Mouse (Mus musculus) midbrain, postnatal 0 days (tissue): ENCODE results near the gene Myl9. TPM values are rescaled to one million over a fixed set of nuclear protein-coding genes. Genes with fewer than 3 reads are reported as not detected.
A peak's percentile ranks its signal among the peaks of the same experiment; 100 is the strongest.

Source experiments
- ATAC-seq: fragments of 200-750 bp; cut with Nextera tagmentation; 2 replicates; pipeline ENCODE4 v1.8.0; 2017; ENCODE audit warnings: moderate number of reproducible peaks, mild to moderate bottlenecking, moderate TSS enrichment, moderate library complexity; ENCODE audit not compliant: low FRiP score
- DNase-seq: peaks from one replicate; pipeline ENCODE4 v3.0.0-alpha.2; 2015; ENCODE audit warnings: low spot score
- H3K27ac ChIP-seq: fragments of 300-500 bp; sonication (generic); 2 replicates; pipeline ENCODE4 v1.5.1; 2014; ENCODE audit warnings: low read depth, mild to moderate bottlenecking, low read length, mixed read lengths
- H3K27me3 ChIP-seq: fragments of 300-500 bp; sonication (generic); 2 replicates; pipeline ENCODE4 v1.6.1; 2014; ENCODE audit warnings: low read length, control low read depth, mixed read lengths; ENCODE audit not compliant: insufficient read depth
- H3K36me3 ChIP-seq: fragments of 300-500 bp; sonication (generic); 2 replicates; pipeline ENCODE4 v1.6.1; 2014; ENCODE audit warnings: low read length, control low read depth, mixed read lengths; ENCODE audit not compliant: insufficient read depth
- H3K4me1 ChIP-seq: fragments of 300-500 bp; sonication (generic); 2 replicates; pipeline ENCODE4 v1.6.1; 2014; ENCODE audit warnings: mild to moderate bottlenecking, control low read depth, antibody characterized with exemption, low read length, mixed read lengths; ENCODE audit not compliant: insufficient read depth
- H3K4me2 ChIP-seq: fragments of 300-500 bp; sonication (generic); 2 replicates; pipeline ENCODE4 v1.6.1; 2014; ENCODE audit warnings: low read depth, mild to moderate bottlenecking, low read length, mixed read lengths; ENCODE audit not compliant: poor library complexity, severe bottlenecking
- H3K4me3 ChIP-seq: fragments of 300-500 bp; sonication (generic); 2 replicates; pipeline ENCODE4 v1.5.1; 2014; ENCODE audit warnings: low read depth, mild to moderate bottlenecking, low read length, moderate library complexity
- H3K9ac ChIP-seq: fragments of 300-500 bp; sonication (generic); replicated peaks from 2 replicates; pipeline ENCODE4 v1.6.1; 2014; ENCODE audit warnings: mild to moderate bottlenecking, low read length, moderate library complexity, mixed read lengths; ENCODE audit not compliant: poor library complexity, severe bottlenecking
- H3K9me3 ChIP-seq: fragments of 300-500 bp; sonication (generic); 2 replicates; pipeline ENCODE4 v1.6.1; 2016; ENCODE audit warnings: low read length, control low read depth
- CTCF ChIP-seq: IDR thresholded peaks from 2 replicates; pipeline ENCODE4 v1.5.1; 2016; ENCODE audit warnings: antibody characterized with exemption, mild to moderate bottlenecking
- WGBS: fragments of 180-500 bp; shearing (Covaris S2); extraction: QIAGEN DNeasy Blood & Tissue Kit; methylation state at CpG from one replicate; pipeline ENCODE4 v1.1.7; 2014; 5-methylcytosine and 5-hydroxymethylcytosine counted together
- polyA plus RNA-seq: library from polyadenylated mRNA; unstranded; fragments of >200 nt; fragmentation: Nextera tagmentation; extraction: Ambion mirVana; gene quantifications from 2 replicates; pipeline ENCODE4 v1.2.1, GENCODE M21; 2015
- total RNA-seq: library from RNA; depleted of rRNA; stranded (reverse); fragments of >200 nt; gene quantifications from 2 replicates; pipeline ENCODE4 v1.2.3, GENCODE M21; 2014

Gene Myl9
- total and polyA plus RNA-seq, 2 experiments from 2014 or later: 30.7 to 33.8 TPM

GRCm38 (mm10) chr2:156765593-156765992 is 9.6 kb upstream of the Myl9 start:
- Histone ChIP-seq H3K4me1 (no peaks in the 10 kb centered on the region), H3K9me3 (no peaks in the 10 kb centered on the region), H3K4me2 (no peak overlapping the region), H3K27ac (no peak overlapping the region), H3K36me3 (peaks cover 37% of the 10 kb centered on the region), H3K9ac (no peak overlapping the region), H3K4me3 (no peak overlapping the region), H3K27me3 (no peaks in the 10 kb centered on the region)
- DNase-seq: no peak
- no peak for TF ChIP-seq CTCF
- ATAC-seq: no peak
- whole genome bisulfite sequencing: 88% methylated on average over 8 of the region's 8 CpGs

- ATAC-seq (no peak), DNase-seq (peak; percentile 22)
- Histone ChIP-seq H3K9me3 (no peaks in the 10 kb centered on the region), H3K4me1 (no peaks in the 10 kb centered on the region), H3K27me3 (no peaks in the 10 kb centered on the region), H3K4me3 (no peak overlapping the region), H3K4me2 (no peak overlapping the region), H3K9ac (no peak overlapping the region), H3K27ac (0 out of 2 replicates have a peak overlapping the region, but pooled peaks have one; percentile 32), H3K36me3 (peaks cover 29% of the 10 kb centered on the region)
- TF ChIP-seq CTCF: no peak
- 69% methylated on average over 10 of the region's 10 CpGs for WGBS
Observed at GRCm38 (mm10) chr2:156766227-156767019, 8.8 kb upstream of the Myl9 start.

GRCm38 (mm10) chr2:156767108-156767507 is 8.1 kb upstream of the Myl9 start:
- Histone ChIP-seq H3K9me3 (no peaks in the 10 kb centered on the region), H3K36me3 (peaks cover 22% of the 10 kb centered on the region), H3K27me3 (no peaks in the 10 kb centered on the region), H3K4me3 (no peak overlapping the region), H3K27ac (no peak overlapping the region), H3K4me1 (no peaks in the 10 kb centered on the region), H3K9ac (no peak overlapping the region), H3K4me2 (no peak overlapping the region)
- ATAC-seq (no peak), DNase-seq (peak; percentile 10)
- WGBS: 67% methylated on average over 5 of the region's 5 CpGs
- no peak for TF ChIP-seq CTCF

GRCm38 (mm10) chr2:156769274-156769673 is 5.9 kb upstream of the Myl9 start:
- ATAC-seq: no peak
- TF ChIP-seq CTCF: no peak
- DNase-seq: no peak
- Histone ChIP-seq H3K4me1 (0 out of 2 replicates have a peak, but pooled peaks cover under 1% of the 10 kb centered on the region), H3K9me3 (no peaks in the 10 kb centered on the region), H3K27ac (no peak overlapping the region), H3K27me3 (no peaks in the 10 kb centered on the region), H3K9ac (no peak overlapping the region), H3K36me3 (peaks cover 3% of the 10 kb centered on the region; the same call in 1 of the 2 replicates), H3K4me2 (no peak overlapping the region), H3K4me3 (no peak overlapping the region)
- WGBS: 85% methylated on average over 12 of the region's 12 CpGs

GRCm38 (mm10) chr2:156773470-156773869 is 1.8 kb upstream of the Myl9 start:
- H3K36me3 ChIP-seq: no peaks in the 10 kb centered on the region
- H3K4me1 ChIP-seq: 0 out of 2 replicates have a peak, but pooled peaks cover 2% of the 10 kb centered on the region
- no peak overlapping the region for H3K4me2 ChIP-seq
- DNase-seq (no peak), ATAC-seq (no peak)
- H3K27me3 ChIP-seq: 0 out of 2 replicates have a peak, but pooled peaks cover 3% of the 10 kb centered on the region
- no peak for TF ChIP-seq CTCF
- no peak overlapping the region for H3K4me3 ChIP-seq
- no peak overlapping the region for H3K9ac ChIP-seq
- no peaks in the 10 kb centered on the region for H3K9me3 ChIP-seq
- H3K27ac ChIP-seq: no peak overlapping the region

GRCm38 (mm10) chr2:156774035-156774737 is 1.0 kb upstream of the Myl9 start:
- 0 out of 2 replicates have a peak, but pooled peaks cover 3% of the 10 kb centered on the region for H3K27me3 ChIP-seq
- DNase-seq: peak; percentile 5
- TF ChIP-seq CTCF: no peak
- no peak overlapping the region for H3K27ac ChIP-seq
- 0 out of 2 replicates have a peak, but pooled peaks cover 2% of the 10 kb centered on the region for H3K4me1 ChIP-seq
- no peak for ATAC-seq
- peak overlapping the region; percentile 49; the same call in 1 of the 2 replicates for H3K4me2 ChIP-seq
- H3K36me3 ChIP-seq: no peaks in the 10 kb centered on the region
- H3K9ac ChIP-seq: no peak overlapping the region
- 71% methylated on average over 13 of the region's 13 CpGs for WGBS
- H3K9me3 ChIP-seq: no peaks in the 10 kb centered on the region
- no peak overlapping the region for H3K4me3 ChIP-seq
